In the genomic region with DNA sequence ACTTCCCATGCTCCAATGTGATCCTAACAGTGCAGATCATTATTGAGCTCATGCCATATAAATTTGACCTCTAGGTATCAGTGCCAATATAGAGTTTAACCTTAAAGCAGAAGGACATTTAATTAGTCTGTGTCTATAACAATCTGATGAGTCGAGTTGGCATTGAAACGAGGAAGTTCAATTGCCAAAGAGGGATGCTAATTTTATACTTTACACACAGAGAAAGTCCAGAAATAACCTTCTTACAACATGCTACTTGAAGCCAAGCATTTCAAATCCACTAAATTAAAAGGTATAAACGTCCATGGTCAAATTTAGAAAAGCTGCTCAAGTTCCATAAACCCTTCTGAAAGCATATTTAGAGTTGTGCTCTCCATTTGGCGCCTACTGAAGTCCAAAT, we compare ENCODE assay signal across 16 mouse cellular contexts.
"Had no signal": no experiment of that assay in that cellular context is flagged by ENCODE, and none has a peak within 500 bp of the region (broad histone marks: within the 10 kb centered on the region; RNA-seq: fewer than 3 reads in every experiment).

No protein-coding gene starts in this region.

- H3K4me1 ChIP-seq: limb, embryonic 15.5 days; liver, embryonic 12.5 days; neural tube, embryonic 15.5 days had no signal

- H3K27me3 ChIP-seq: limb, embryonic 15.5 days; liver, embryonic 12.5 days; neural tube, embryonic 15.5 days had no signal

- H3K36me3 ChIP-seq: limb, embryonic 15.5 days; liver, embryonic 12.5 days; neural tube, embryonic 15.5 days had no signal

- DNase-seq: kidney, adult 9 months; kidney, postnatal 36 days; layer of hippocampus, adult 9-11 months; layer of hippocampus, postnatal 36 days; lung, embryonic 14.5 days; lung, postnatal 10 days; midbrain, embryonic 14.5 days; spleen, adult 18-20 months; thymus, adult 2 months; thymus, postnatal 25 days had no signal

- H3K9ac ChIP-seq: limb, embryonic 15.5 days; liver, embryonic 12.5 days; lung, embryonic 14.5 days; neural tube, embryonic 15.5 days had no signal

- ATAC-seq: liver, embryonic 12.5 days had no signal

- H3K4me3 ChIP-seq: limb, embryonic 15.5 days; liver, embryonic 12.5 days; myocyte; neural tube, embryonic 15.5 days had no signal

- H3K27ac ChIP-seq: kidney, postnatal 0 days; limb, embryonic 15.5 days; liver, embryonic 12.5 days; macrophage; neural tube, embryonic 15.5 days had no signal
